Mouse (Mus musculus) ES-E14 (cell line): ENCODE results near the gene Carhsp1. TPM values are rescaled to one million over a fixed set of nuclear protein-coding genes. Genes with fewer than 3 reads are reported as not detected.

Source experiments
- DNase-seq: peaks from one replicate; pipeline ENCODE4 v3.0.0-alpha.2; 2013; ENCODE audit warnings: low read depth, low spot score
- H3K27ac ChIP-seq: 2 replicates; pipeline ENCODE4 v1.5.1; 2012; ENCODE audit warnings: low read depth, mild to moderate bottlenecking, low read length, moderate library complexity, mixed read lengths; ENCODE audit not compliant: poor library complexity, insufficient read depth, severe bottlenecking
- H3K36me3 ChIP-seq: 2 replicates; pipeline ENCODE4 v1.6.1; 2012; ENCODE audit warnings: mild to moderate bottlenecking, low read length, moderate library complexity, mixed read lengths; ENCODE audit not compliant: control insufficient read depth, poor library complexity, insufficient read depth, severe bottlenecking
- H3K4me1 ChIP-seq, 2 experiments: fragments of 150-350 bp in 1 of 2; sonication (generic) in 1 of 2; 2 replicates each; pipeline ENCODE4 v1.6.1; 2012; ENCODE audit warnings: low read length in 2 of 2, mild to moderate bottlenecking in 1 of 2, mixed read lengths in 1 of 2; ENCODE audit not compliant: control insufficient read depth in 2 of 2, insufficient read depth in 2 of 2, poor library complexity in 1 of 2
- H3K4me3 ChIP-seq, 2 experiments: fragments of 150-350 bp in 1 of 2; sonication (generic) in 1 of 2; 2 replicates each; pipeline ENCODE4 v1.5.1; 2012; ENCODE audit warnings: low read length in 2 of 2, low read depth in 1 of 2, mild to moderate bottlenecking in 1 of 2, mixed read lengths in 1 of 2; ENCODE audit not compliant: insufficient read depth in 1 of 2, poor library complexity in 1 of 2, severe bottlenecking in 1 of 2
- H3K9ac ChIP-seq: 2 replicates; pipeline ENCODE4 v1.6.1; 2012; ENCODE audit warnings: low read depth, mild to moderate bottlenecking, low read length, mixed read lengths; ENCODE audit not compliant: poor library complexity, insufficient read depth, severe bottlenecking
- H3K9me3 ChIP-seq: fragments of 150-350 bp; sonication (generic); 2 replicates; pipeline ENCODE4 v1.6.1; 2012; ENCODE audit warnings: low read depth, mild to moderate bottlenecking, low read length; ENCODE audit not compliant: control insufficient read depth, insufficient read depth
- CHD2 ChIP-seq: IDR thresholded peaks from 2 replicates; pipeline ENCODE4 v1.6.1; 2014; ENCODE audit warnings: mild to moderate bottlenecking, low read depth, low read length, inconsistent platforms
- HCFC1 ChIP-seq: IDR thresholded peaks from 2 replicates; pipeline ENCODE4 v1.6.1; 2012; ENCODE audit warnings: low read length, inconsistent platforms, borderline replicate concordance; ENCODE audit not compliant: insufficient read depth
- MAFK ChIP-seq: IDR thresholded peaks from 2 replicates; pipeline ENCODE4 v1.6.1; 2014; ENCODE audit warnings: mild to moderate bottlenecking, low read depth, low read length, inconsistent platforms; ENCODE audit not compliant: insufficient read depth
- ZC3H11A ChIP-seq: IDR thresholded peaks from 2 replicates; pipeline ENCODE4 v1.6.1; 2012; ENCODE audit warnings: low read depth, mild to moderate bottlenecking, inconsistent platforms, low read length, borderline replicate concordance
- ZNF384 ChIP-seq: IDR thresholded peaks from 2 replicates; pipeline ENCODE4 v1.6.1; 2012; ENCODE audit warnings: low read depth, low read length, inconsistent platforms
- in situ Hi-C, 2 experiments: fragments of 600-800 bp; cut with MboI; formaldehyde crosslinking; loops; one replicate each; pipeline ENCODE4 v1.15.1; 2025; ENCODE audit warnings: low sequenced_read_pairs in 2 of 2, inconsistent platforms in 1 of 2; ENCODE audit not compliant: unreplicated experiment in 2 of 2
- total RNA-seq: library from RNA; depleted of rRNA; stranded (reverse); fragments of 300-350 nt; gene quantifications from 2 replicates; pipeline ENCODE4 v1.2.3, GENCODE M21; 2012

The Carhsp1 gene
- total RNA-seq, 1 experiment: 66.6 TPM

DNA sequence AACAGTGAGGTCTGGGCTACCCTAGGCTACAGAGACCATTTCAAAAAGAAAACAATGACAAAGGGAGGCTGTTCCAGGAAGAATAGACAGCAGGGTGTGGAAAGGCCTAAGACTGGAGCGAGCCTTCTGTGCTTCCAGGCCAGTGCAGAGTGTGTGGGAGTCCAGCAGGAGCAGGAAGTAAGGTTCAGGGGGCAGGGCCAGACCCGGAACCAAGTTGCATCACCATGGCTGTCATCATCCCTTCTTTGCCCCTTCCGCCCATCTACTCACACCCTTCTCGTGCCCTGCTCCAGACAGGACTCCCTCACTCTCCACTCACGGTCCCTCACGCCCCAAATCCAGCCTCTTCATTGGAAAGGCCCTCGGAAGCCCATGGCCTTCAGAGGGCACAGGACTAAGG is 4.7 kb downstream of the Carhsp1 start:
- Histone ChIP-seq H3K9me3 (no peaks in the 10 kb centered on the region), H3K36me3 (peaks cover 15% of the 10 kb centered on the region), H3K4me3 (no peak overlapping the region), H3K4me1 (peaks cover 7 to 47% of the 10 kb centered on the region in 2 experiments), H3K9ac (no peak overlapping the region), H3K27ac (no peak overlapping the region)
- in situ Hi-C loops: no loop called here
- TF ChIP-seq MAFK (no peak), CHD2 (no peak), HCFC1 (no peak), ZC3H11A (no peak), ZNF384 (no peak)
- no peak for DNase-seq

- Histone ChIP-seq H3K9me3 (no peaks in the 10 kb centered on the region), H3K4me3 (no peak overlapping the region), H3K4me1 (peaks cover 7 to 53% of the 10 kb centered on the region in 2 experiments), H3K9ac (no peak overlapping the region), H3K36me3 (peaks cover 23% of the 10 kb centered on the region), H3K27ac (no peak overlapping the region)
- no peak for DNase-seq
- TF ChIP-seq HCFC1 (no peak), MAFK (no peak), ZC3H11A (no peak), ZNF384 (no peak), CHD2 (no peak)
- in situ Hi-C loops: no loop called here
Observed at GRCm38 (mm10) chr16:8666452-8666851, 5.5 kb downstream of the Carhsp1 start.

- Histone ChIP-seq H3K9me3 (no peaks in the 10 kb centered on the region), H3K27ac (no peak overlapping the region), H3K36me3 (peaks cover 29% of the 10 kb centered on the region), H3K4me3 (no peak overlapping the region), H3K9ac (no peak overlapping the region), H3K4me1 (peaks cover 6 to 55% of the 10 kb centered on the region in 2 experiments)
- TF ChIP-seq HCFC1 (no peak), ZNF384 (no peak), ZC3H11A (no peak)
- DNase-seq: no peak
- in situ Hi-C loops: no loop called here
Observed at GRCm38 (mm10) chr16:8665367-8665766, 6.6 kb downstream of the Carhsp1 start.

- Histone ChIP-seq H3K27ac (no peak overlapping the region), H3K36me3 (peaks cover 30% of the 10 kb centered on the region), H3K9me3 (no peaks in the 10 kb centered on the region), H3K4me3 (no peak overlapping the region), H3K4me1 (peaks cover 5 to 46% of the 10 kb centered on the region in 2 experiments), H3K9ac (no peak overlapping the region)
- in situ Hi-C loops: no loop called here
- TF ChIP-seq ZNF384 (no peak), ZC3H11A (no peak), MAFK (no peak), CHD2 (no peak), HCFC1 (no peak)
- DNase-seq: no peak
Observed at GRCm38 (mm10) chr16:8663606-8664539, 8.1 kb downstream of the Carhsp1 start.
